Mouse (Mus musculus) thymus, postnatal 25 days (tissue): ENCODE measurements around the gene Crtac1.

Experiments
- DNase-seq: peaks from one replicate; pipeline ENCODE4 v3.0.0; 2022

The Crtac1 gene

DNA sequence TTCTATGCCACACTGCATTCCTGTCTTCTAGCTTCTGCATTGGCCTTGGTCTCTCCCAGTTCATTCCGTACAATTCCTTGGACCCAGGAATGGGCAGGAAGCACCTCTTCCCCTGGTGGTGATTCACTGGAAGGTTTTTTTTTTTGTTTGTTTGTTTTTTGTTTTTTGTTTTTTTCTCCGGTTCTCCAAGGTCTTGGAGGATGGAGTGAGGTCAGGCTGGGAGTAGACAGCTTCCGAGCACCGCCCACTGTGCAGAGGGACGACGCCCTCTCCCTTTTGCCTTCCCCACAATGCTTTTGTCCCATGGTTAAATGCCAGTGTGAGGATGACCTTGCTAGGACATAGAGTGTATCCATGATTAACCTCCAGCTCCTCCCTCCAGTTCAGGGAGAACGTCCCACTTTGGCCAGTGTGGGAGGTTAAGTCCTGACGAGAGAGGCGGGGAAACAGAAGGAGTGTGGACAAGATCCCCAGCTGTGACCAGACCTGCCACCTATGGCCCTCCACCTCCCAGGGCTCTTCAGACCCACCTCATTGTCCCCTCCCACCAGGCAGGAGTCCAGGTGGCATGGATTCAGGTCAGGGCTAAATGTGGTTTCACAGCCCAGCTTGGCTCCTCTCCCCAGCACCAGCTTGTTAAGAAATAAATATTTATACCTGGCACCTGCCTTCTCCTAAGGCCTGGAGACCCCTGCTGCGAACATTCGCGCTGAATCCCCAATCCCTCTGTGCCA, 109.1 kb downstream of the Crtac1 start:
- DNase-seq = no peak

- no peak for DNase-seq
These were observed 109.6 kb downstream of the Crtac1 start for GRCm38 (mm10) chr19:42321936-42322335.

DNA sequence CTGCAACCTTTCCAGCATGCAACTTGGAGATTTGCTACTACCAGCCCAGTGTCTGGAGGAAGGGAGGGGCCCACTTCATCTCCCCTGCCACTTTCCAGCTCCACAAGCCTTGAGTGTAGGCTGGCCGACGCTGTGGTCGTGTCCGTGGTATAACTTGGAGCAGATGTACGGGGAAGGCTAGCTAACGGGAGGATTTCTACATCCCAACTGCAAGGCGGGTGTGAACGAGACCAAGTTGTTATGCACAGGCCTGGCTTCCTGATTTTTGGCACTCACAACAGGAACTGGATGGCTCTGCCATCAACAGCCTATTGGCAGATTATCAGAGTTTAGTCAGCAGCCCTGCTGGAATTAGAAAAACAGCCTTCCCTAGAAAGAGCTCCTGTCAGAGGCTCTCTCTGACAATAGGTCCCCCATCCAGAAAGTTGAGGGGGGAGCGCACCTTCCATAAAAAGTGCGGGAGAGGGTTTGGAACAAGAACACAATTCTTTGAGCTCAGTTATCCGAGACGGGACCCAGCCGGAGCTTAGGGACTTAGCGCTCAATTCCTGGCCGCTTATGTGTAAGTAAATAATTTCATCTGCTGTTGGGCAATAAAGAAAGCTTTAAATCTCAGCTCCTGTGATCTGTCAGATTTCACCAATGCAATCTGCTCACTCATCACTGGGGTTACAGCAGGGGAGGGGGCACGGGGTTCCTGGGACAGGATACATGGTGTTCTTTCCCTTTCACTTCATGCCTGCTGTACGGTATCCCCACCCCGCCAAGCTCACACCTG, 113.7 kb downstream of the Crtac1 start:
- no peak for DNase-seq

GRCm38 (mm10) chr19:42316998-42317397, 114.6 kb downstream of the Crtac1 start:
- DNase-seq = no peak

DNA sequence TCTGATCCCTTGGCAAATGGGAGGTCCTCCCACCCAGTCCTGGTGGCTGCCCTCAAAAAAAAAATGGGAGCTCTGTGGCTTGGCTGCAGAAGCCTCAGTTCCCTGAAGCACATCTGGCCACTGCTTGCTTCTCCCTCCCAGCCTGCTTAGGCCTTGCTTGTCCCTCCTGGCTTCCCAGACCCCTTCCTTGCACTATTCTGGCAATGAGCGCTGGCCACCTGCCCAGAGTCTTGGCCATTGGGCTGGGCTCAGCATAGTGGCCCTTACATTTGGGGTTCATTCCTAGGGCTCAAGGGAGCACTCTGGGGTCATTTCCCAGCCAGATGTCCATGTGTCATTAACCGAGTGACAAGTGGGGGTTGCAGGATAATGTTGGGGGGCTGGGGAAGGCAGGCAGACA, 115.1 kb downstream of the Crtac1 start:
- no peak for DNase-seq

- DNase-seq = peak; percentile 67
These were observed 115.7 kb downstream of the Crtac1 start for GRCm38 (mm10) chr19:42315914-42316313.

DNA sequence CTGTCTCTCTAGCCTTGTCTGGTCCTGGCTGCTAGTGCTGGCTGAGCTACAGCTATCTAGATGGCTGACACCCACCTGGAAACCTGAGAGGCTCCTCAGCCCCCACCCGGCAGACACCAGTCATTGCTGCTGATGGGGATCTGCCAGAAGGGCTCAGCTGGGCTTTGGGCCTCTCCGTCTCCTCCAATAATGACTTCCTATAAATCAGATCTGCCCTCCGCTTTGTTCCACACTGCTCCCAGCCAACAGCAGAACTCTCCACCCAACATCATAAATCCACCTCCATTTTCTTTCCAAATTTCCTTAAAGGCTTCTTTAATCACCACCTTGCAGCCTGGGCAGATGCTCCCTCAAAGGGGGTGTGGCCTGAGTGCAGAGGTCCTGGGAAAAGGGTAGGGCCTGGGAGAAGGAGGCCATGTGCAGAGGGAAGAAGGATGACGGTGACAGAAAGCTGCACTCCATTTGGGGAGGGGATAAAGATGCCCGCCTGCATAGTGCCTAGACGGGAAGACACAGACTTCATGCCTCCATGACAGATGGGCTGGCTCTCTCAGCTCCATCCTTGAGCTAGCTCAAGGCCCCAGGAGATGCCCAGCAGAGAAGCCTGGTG, 116.4 kb downstream of the Crtac1 start:
- DNase-seq = no peak

DNA sequence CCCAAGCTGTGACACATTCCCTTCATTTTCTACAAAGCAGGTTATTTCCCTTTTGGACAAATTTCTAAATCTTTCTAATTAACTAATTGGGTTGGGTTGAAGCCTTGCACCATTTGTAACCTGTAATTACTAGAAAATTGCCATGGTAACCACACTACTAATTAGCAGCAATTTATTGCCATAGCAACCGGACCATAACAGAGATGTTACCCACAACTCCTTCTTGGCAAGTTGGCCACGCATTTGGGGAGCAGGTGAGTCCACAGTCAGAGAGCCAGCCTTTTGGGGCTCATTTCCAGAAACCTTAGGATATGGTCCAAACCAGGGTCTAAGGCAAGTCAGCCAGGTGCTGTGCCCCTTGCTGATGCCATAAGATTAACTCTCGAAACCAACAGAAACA, 119.4 kb downstream of the Crtac1 start:
- no peak for DNase-seq

DNA sequence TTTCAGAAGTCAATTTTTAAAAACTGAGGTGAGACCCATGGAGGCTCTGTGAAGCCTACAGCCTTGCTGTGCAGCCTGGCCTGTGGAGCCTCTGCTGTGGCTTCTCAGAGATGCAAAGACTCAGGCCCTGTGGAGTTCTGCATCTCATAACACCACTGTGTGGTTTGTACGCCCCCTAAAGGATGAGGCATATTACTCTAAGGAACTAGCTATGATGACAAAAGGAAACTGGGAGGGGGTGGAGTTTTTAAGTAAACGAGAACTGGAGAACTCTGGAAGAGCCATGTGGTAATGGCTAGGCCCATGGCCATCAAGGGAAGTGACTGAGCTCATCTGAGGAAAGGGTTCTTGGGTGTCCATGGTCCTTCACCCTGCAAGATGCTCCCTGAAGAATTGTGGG, 120.3 kb downstream of the Crtac1 start:
- no peak for DNase-seq

DNA sequence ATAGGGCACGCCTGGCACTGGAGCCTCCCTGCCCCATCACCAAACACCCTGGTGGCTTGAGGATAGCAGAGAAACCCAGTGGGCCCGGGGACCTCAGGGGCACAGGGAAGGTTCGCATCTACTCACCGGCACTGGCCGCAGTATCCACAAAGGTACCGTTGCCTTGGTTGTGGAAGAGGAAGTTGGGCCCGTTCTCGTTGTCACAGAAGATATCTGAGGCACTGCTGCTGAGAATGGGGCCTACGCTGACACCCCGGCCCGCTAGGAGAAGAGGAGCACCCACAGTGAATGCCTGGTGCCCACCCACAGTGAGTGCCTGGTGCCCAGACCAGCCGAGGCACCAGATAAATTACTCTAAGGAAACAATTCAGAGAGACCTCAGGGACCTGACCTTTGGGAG, 122.7 kb downstream of the Crtac1 start:
- DNase-seq = no peak

DNA sequence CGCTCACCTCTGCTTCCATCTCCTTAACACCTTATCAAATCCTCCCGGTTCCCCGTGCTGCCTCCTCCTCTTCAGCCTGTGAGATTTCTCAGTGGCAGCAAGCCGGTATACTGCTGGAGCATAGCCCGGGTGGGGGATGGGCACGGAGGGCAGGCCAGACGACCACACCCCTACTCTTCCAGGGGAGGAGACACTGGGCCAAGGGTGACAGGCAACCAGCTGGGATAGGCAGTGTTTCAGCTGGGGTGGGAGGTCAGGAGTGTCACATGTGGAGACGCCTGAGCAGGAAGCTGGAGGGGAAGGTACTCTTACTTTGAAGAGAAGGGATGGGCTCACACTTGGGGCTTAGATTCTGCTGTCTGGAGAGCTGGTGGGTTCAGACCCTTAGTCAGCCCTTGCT, 124.6 kb downstream of the Crtac1 start:
- DNase-seq = no peak

- peak; percentile 67 for DNase-seq
These were observed 125.4 kb downstream of the Crtac1 start for GRCm38 (mm10) chr19:42306202-42306601.

GRCm38 (mm10) chr19:42305746-42306145, 125.8 kb downstream of the Crtac1 start:
- DNase-seq = no peak

- DNase-seq = no peak
These were observed 127.1 kb downstream of the Crtac1 start for GRCm38 (mm10) chr19:42304506-42304905.

DNA sequence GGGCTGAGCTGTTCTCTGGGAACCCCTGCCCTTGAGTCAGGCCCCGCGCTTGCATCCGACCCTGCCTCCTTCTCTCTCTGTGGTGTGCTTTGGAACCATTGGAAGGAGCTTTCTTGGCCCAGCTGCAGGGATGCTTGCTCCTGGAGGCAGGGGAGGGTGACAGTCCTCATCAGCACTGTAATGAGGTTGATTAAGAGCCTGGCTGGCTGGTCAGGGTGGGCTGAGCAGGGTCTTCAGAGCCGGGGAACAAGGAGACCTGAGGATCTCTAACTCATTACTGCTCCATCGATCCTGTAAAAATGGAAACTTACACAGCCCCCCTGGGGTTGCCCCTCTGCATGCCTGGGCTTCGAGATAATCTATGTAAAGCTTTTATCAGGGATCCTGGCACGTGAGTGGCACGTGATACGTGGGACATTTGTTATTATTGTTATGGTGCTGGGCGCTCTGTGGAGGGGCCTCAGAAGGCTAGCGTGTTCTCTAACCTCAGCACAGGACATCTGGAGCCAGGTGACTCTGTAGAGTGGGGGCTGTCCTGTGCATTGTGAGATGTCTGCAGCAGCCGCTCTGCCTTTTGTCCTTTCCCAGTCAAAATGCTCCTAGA, 128.3 kb downstream of the Crtac1 start:
- no peak for DNase-seq

DNA sequence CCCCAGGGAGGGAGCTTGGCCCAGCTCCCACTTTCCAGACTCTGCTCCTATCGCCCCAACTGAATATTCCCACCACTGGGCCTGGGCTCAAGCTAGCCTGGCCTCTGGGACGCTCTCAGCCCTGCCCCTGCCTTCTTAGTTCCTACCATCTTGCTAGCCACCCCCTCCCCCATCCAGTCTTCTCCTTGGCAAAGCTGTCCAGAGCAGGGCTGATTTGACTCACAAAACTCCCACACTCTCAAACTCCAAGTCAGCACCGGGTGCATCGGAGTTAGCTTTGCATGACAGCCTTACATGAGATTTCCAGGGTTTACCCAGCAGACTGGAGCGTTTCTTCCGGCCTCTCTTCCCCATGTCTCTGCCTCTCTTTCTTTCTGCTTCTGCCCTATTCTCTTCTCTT, 138.4 kb downstream of the Crtac1 start:
- no peak for DNase-seq

DNA sequence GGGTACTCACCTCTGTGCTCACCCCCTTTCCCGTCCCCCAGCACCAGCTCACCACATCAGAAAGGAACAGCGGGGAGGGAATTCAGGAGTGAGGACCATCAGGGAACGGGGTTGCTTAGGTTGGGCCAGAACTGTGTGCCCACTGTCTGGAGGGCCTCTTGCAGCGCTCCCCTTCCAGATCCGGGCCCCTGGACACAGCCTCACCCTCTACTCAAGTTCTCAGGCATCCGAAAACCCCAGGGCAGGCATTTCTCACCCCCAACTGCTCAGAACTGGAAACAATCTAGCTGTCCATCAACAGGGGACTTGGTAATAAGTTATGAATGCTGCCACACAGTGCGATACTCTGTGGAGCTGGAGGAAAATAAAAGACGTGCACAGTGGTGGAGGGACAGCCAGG, 139.5 kb downstream of the Crtac1 start:
- DNase-seq = no peak

GRCm38 (mm10) chr19:42290954-42291661, 140.5 kb downstream of the Crtac1 start:
- no peak for DNase-seq

- DNase-seq = no peak
These were observed 143.2 kb downstream of the Crtac1 start for GRCm38 (mm10) chr19:42288361-42288760.

DNA sequence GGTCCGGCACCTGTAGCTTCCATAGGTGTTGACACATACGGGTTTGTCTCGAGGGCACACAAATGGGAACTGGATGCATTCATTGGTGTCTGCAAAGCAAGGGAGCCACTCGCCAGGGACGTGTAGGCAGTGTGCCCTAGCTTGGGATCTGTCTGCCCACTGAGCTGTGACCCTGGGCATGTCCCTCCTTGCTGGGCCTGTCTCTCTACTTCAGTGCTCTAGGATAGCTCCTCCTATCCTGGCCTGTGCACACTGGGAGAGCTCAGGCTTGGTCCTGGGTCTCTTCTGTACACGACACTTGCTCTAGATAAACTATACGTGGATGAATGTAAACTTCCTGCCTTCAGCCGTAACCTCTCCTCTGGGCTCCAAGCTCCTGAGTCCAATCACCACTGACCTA, 147.4 kb downstream of the Crtac1 start:
- no peak for DNase-seq

- no peak for DNase-seq
These were observed 152.0 kb downstream of the Crtac1 start for GRCm38 (mm10) chr19:42279611-42280010.

GRCm38 (mm10) chr19:42278461-42278860, 153.1 kb downstream of the Crtac1 start:
- DNase-seq = no peak

- no peak for DNase-seq
These were observed 154.3 kb downstream of the Crtac1 start for GRCm38 (mm10) chr19:42277288-42277687.
